ENCODE assay signal across 22 mouse cellular contexts in the genomic region with DNA sequence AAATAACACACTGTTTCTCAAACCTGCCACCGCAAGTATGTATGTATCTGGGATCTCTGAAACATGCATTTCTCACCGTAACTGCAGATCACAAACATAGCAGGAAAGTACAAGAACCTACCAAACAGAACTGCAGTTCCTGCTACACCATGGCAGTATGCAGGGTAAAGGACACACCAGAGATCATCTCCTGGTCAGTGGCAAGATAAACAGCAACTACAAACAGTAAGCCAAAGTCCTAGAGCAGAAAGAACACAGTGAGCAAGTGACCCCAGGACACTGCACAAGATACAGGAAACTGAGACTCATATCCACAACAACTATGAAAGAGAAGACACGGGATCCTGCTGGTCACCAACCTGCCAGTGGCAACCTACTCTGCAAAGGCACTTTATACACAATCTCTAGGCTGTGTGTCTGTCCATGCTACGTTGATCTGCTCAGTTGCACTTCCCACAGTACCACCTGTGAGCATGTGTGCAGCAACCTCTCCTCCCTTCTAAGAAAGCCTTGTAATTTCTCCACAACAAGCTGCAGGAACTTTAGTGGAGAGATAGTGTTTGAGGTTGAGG. TPM values are rescaled to one million over a fixed set of nuclear protein-coding genes. Genes with fewer than 3 reads are reported as not detected.
DNase-seq lines count a peak whose midpoint lies in the region; ATAC-seq and TF ChIP-seq lines count a peak whose summit lies in the region.
"Had no signal": no experiment of that assay in that cellular context is flagged by ENCODE, and none has a peak within 500 bp of the region (broad histone marks: within the 10 kb centered on the region; RNA-seq: fewer than 3 reads in every experiment).

No protein-coding gene starts in this region.

- H3K9ac ChIP-seq in liver, embryonic 13.5 days, result no peak overlapping the region
- no peak overlapping the region for H3K9ac ChIP-seq in liver, postnatal 0 days (replicated peaks)
- H3K9ac ChIP-seq: embryonic facial prominence, embryonic 15.5 days; forebrain, embryonic 12.5 days; hindbrain, embryonic 13.5 days had no signal

- no peak for DNase-seq in layer of hippocampus, adult 2 months (ENCODE audit: low spot score in 2 of 2)
- DNase-seq in layer of hippocampus, adult 9-10 months (ENCODE audit: low spot score), result no peak
- no peak for DNase-seq in liver, embryonic 13.5 days
- DNase-seq in liver, postnatal 0 days, result no peak
- no peak for DNase-seq in cerebellum, adult 9-10 months
- no peak for DNase-seq in thymus, postnatal 0 days (ENCODE audit: low spot score)
- DNase-seq: adrenal gland, adult 2 months; adrenal gland, postnatal 25 days; cerebellum, adult 18-20 months; cerebellum, postnatal 10 days; gastrocnemius, postnatal 25 days; heart, postnatal 10 days; heart, postnatal 4 days had no signal

- WGBS in liver, embryonic 13.5 days (ENCODE audit: insufficient replicate concordance), result 64% methylated on average over 4 of the region's 4 CpGs
- 51% methylated on average over 4 of the region's 4 CpGs for WGBS in liver, postnatal 0 days (ENCODE audit: insufficient replicate concordance)

- peaks cover 68% of the 10 kb centered on the region for H3K4me1 ChIP-seq in megakaryocyte, embryonic 14.5 days
- H3K4me1 ChIP-seq in liver, embryonic 13.5 days (replicated peaks), result peaks cover 41% of the 10 kb centered on the region
- H3K4me1 ChIP-seq in liver, postnatal 0 days (ENCODE audit: insufficient read depth), result peaks cover 39% of the 10 kb centered on the region

- TF ChIP-seq EP300 in liver, postnatal 0 days (IDR thresholded peaks at IDR 0.05; ENCODE audit: low read depth), result no peak

- no peak overlapping the region for H3K4me3 ChIP-seq in layer of hippocampus, adult 2 months
- peak overlapping the region; percentile 79 for H3K4me3 ChIP-seq in megakaryocyte, embryonic 14.5 days (replicated peaks)
- H3K4me3 ChIP-seq in liver, embryonic 13.5 days (replicated peaks), result no peak overlapping the region
- H3K4me3 ChIP-seq in liver, postnatal 0 days (ENCODE audit: low read depth, low read length), result no peak overlapping the region
- H3K4me3 ChIP-seq: embryonic facial prominence, embryonic 15.5 days; forebrain, embryonic 12.5 days; hindbrain, embryonic 13.5 days had no signal

- no peak for TF ChIP-seq CTCF in layer of hippocampus, adult 2 months (conservative IDR thresholded peaks at IDR 0.05)
- TF ChIP-seq CTCF in liver, postnatal 0 days (IDR thresholded peaks at IDR 0.05; ENCODE audit: low read depth), result no peak

- H3K27me3 ChIP-seq in megakaryocyte, embryonic 14.5 days (replicated peaks), result no peaks in the 10 kb centered on the region
- H3K27me3 ChIP-seq in liver, embryonic 13.5 days, result no peaks in the 10 kb centered on the region
- no peaks in the 10 kb centered on the region for H3K27me3 ChIP-seq in liver, postnatal 0 days (ENCODE audit: insufficient read depth, low read length)
- H3K27me3 ChIP-seq: embryonic facial prominence, embryonic 15.5 days; forebrain, embryonic 12.5 days; hindbrain, embryonic 13.5 days had no signal

- H3K4me2 ChIP-seq in liver, embryonic 13.5 days, result no peak overlapping the region
- H3K4me2 ChIP-seq in liver, postnatal 0 days (ENCODE audit: low read depth, low read length), result peak overlapping the region; percentile 30; the same call in 1 of the 2 replicates
- H3K4me2 ChIP-seq: embryonic facial prominence, embryonic 15.5 days; forebrain, embryonic 12.5 days; hindbrain, embryonic 13.5 days had no signal

- H3K27ac ChIP-seq in layer of hippocampus, adult 2 months, result peak overlapping the region; percentile 86
- H3K27ac ChIP-seq in liver, embryonic 13.5 days, result peak overlapping the region; percentile 29; the same call in 1 of the 2 replicates
- peak overlapping the region; percentile 80 for H3K27ac ChIP-seq in liver, postnatal 0 days (ENCODE audit: low read depth)
- H3K27ac ChIP-seq: embryonic facial prominence, embryonic 15.5 days; forebrain, embryonic 12.5 days; hindbrain, embryonic 13.5 days; hindbrain, postnatal 0 days had no signal

- no peak for ATAC-seq in megakaryocyte, adult 5-6 weeks (ENCODE audit: poor library complexity, severe bottlenecking)
- peak; percentile 53; the same call in 1 of the 2 replicates for ATAC-seq in liver, embryonic 13.5 days (ENCODE audit: low read depth)
- peak; percentile 72 for ATAC-seq in liver, postnatal 0 days
- ATAC-seq: forebrain, embryonic 16.5 days; hindbrain, postnatal 0 days had no signal

- no peaks in the 10 kb centered on the region for H3K9me3 ChIP-seq in megakaryocyte, embryonic 14.5 days
- H3K9me3 ChIP-seq in liver, embryonic 13.5 days (replicated peaks), result no peaks in the 10 kb centered on the region
- H3K9me3 ChIP-seq in liver, postnatal 0 days (ENCODE audit: low read length), result no peaks in the 10 kb centered on the region
- H3K9me3 ChIP-seq: embryonic facial prominence, embryonic 15.5 days; forebrain, embryonic 12.5 days; hindbrain, embryonic 13.5 days had no signal

- peaks cover 14% of the 10 kb centered on the region for H3K36me3 ChIP-seq in megakaryocyte, embryonic 14.5 days (replicated peaks; ENCODE audit: low read length)
- no peaks in the 10 kb centered on the region for H3K36me3 ChIP-seq in liver, embryonic 13.5 days
- no peaks in the 10 kb centered on the region for H3K36me3 ChIP-seq in liver, postnatal 0 days (replicated peaks; ENCODE audit: insufficient read depth, low read length)
- H3K36me3 ChIP-seq: embryonic facial prominence, embryonic 15.5 days; forebrain, embryonic 12.5 days; hindbrain, embryonic 13.5 days had no signal

RNA-seq across cellular contexts. Expression of gene A730071L15Rik, which starts 40.0 kb away (rescaled TPM):
- under 1 TPM in 1 of 2 experiments, not detected in 1; 0.31 TPM for total RNA-seq in layer of hippocampus, adult 2 months (2021)
- not detected in 2 replicates for polyA plus RNA-seq in megakaryocyte, embryonic 14.5 days (2012; ENCODE audit: insufficient read depth, low replicate concordance)
- 0.09 and 0.57 TPM in 2 replicates for total RNA-seq in megakaryocyte, adult 5-6 weeks (2015)
- not detected in 2 replicates for total RNA-seq in megakaryocyte, adult 5-6 weeks (2017)
- polyA plus RNA-seq in liver, embryonic 13.5 days (2015; fragmentation: Nextera tagmentation; extraction: Ambion mirVana), result 0.09 and 0.13 TPM in 2 replicates
- 0.28 and 0.31 TPM in 2 replicates for polyA plus RNA-seq in liver, postnatal 0 days (2015; fragmentation: Nextera tagmentation; extraction: Ambion mirVana)
- polyA plus RNA-seq in thymus, postnatal 0 days (2015; fragmentation: Nextera tagmentation; extraction: Ambion mirVana), result 0.55 and 0.93 TPM in 2 replicates
- total RNA-seq: granulocyte monocyte progenitor cell, adult 5-6 weeks; hindbrain, postnatal 0 days had no signal
- polyA plus RNA-seq: adrenal gland, adult 2 months; frontal cortex, adult 2 months had no signal

RNA-seq across cellular contexts. Expression of gene Nudcd3, which starts 40.4 kb away (rescaled TPM):
- total RNA-seq in layer of hippocampus, adult 2 months (2021), result 100 to 1,000 TPM; 117 to 118 TPM
- polyA plus RNA-seq in megakaryocyte, embryonic 14.5 days (2012; ENCODE audit: insufficient read depth, low replicate concordance), result 7.9 and 9.9 TPM in 2 replicates
- total RNA-seq in megakaryocyte, adult 5-6 weeks (2015), result 11.5 and 14.6 TPM in 2 replicates
- total RNA-seq in megakaryocyte, adult 5-6 weeks (2017), result 25.0 and 25.6 TPM in 2 replicates
- 15.9 TPM in 2 replicates for polyA plus RNA-seq in liver, embryonic 13.5 days (2015; fragmentation: Nextera tagmentation; extraction: Ambion mirVana)
- polyA plus RNA-seq in liver, postnatal 0 days (2015; fragmentation: Nextera tagmentation; extraction: Ambion mirVana), result 7.7 and 9.2 TPM in 2 replicates
- 33.5 and 37.7 TPM in 2 replicates for polyA plus RNA-seq in thymus, postnatal 0 days (2015; fragmentation: Nextera tagmentation; extraction: Ambion mirVana)

Comparison
In these comparisons a context has a peak if more than half of its experiments do, and no peak if none do; other contexts are left out.
1. H3K27ac ChIP-seq: peak in every context shown above with its lines; median percentile 86 in layer of hippocampus, adult 2 months; 80 in liver, postnatal 0 days; 29 in liver, embryonic 13.5 days.